Mouse (Mus musculus) limb, embryonic 11.5 days (tissue): Measurements from ENCODE around the gene Hoxb5. TPM values are rescaled to one million over a fixed set of nuclear protein-coding genes. Genes with fewer than 3 reads are reported as not detected.
A peak's percentile ranks its signal among the peaks of the same experiment; 100 is the strongest.

Source experiments
- ATAC-seq: fragments of 200-750 bp; cut with Nextera tagmentation; 2 replicates; pipeline ENCODE4 v1.8.0; 2017; ENCODE audit warnings: low read depth; ENCODE audit not compliant: insufficient number of reproducible peaks, low FRiP score, low TSS enrichment
- DNase-seq: peaks from one replicate; pipeline ENCODE4 v3.0.0-alpha.2; 2015; ENCODE audit warnings: low spot score
- H3K27ac ChIP-seq: fragments of 300-500 bp; sonication (generic); replicated peaks from 2 replicates; pipeline ENCODE4 v1.5.1; 2014; ENCODE audit warnings: low read depth, mild to moderate bottlenecking, low read length
- H3K27me3 ChIP-seq: fragments of 300-500 bp; sonication (generic); 2 replicates; pipeline ENCODE4 v1.6.1; 2014; ENCODE audit warnings: mild to moderate bottlenecking, low read length, mixed read lengths; ENCODE audit not compliant: control insufficient read depth, insufficient read depth
- H3K36me3 ChIP-seq: fragments of 300-500 bp; sonication (generic); 2 replicates; pipeline ENCODE4 v1.6.1; 2014; ENCODE audit warnings: mild to moderate bottlenecking, low read length, moderate library complexity, mixed read lengths; ENCODE audit not compliant: control insufficient read depth, insufficient read depth
- H3K4me1 ChIP-seq: fragments of 300-500 bp; sonication (generic); 2 replicates; pipeline ENCODE4 v1.6.1; 2014; ENCODE audit warnings: low read length, mixed read lengths; ENCODE audit not compliant: control insufficient read depth, insufficient read depth
- H3K4me2 ChIP-seq: fragments of 300-500 bp; sonication (generic); 2 replicates; pipeline ENCODE4 v1.6.1; 2014; ENCODE audit warnings: low read depth, mild to moderate bottlenecking, moderate library complexity; ENCODE audit not compliant: severe bottlenecking
- H3K4me3 ChIP-seq: fragments of 300-500 bp; sonication (generic); 2 replicates; pipeline ENCODE4 v1.5.1; 2014; ENCODE audit warnings: low read depth, low read length
- H3K9ac ChIP-seq: fragments of 300-500 bp; sonication (generic); 2 replicates; pipeline ENCODE4 v1.6.1; 2014; ENCODE audit warnings: mild to moderate bottlenecking, low read length
- H3K9me3 ChIP-seq: fragments of 300-500 bp; sonication (generic); 2 replicates; pipeline ENCODE4 v1.6.1; 2016; ENCODE audit warnings: low read length; ENCODE audit not compliant: control insufficient read depth
- WGBS: fragments of 180-500 bp; shearing (Covaris S2); extraction: QIAGEN DNeasy Blood & Tissue Kit; methylation state at CpG from one replicate; pipeline ENCODE4 v1.1.7; 2014; 5-methylcytosine and 5-hydroxymethylcytosine counted together
- polyA plus RNA-seq: library from polyadenylated mRNA; unstranded; fragments of >200 nt; fragmentation: Nextera tagmentation; extraction: Ambion mirVana; gene quantifications from 2 replicates; pipeline ENCODE4 v1.2.1, GENCODE M21; 2014

The Hoxb5 gene
- polyA plus RNA-seq, 1 experiment from 2014 or later: 2.1 TPM

GRCm38 (mm10) chr11:96349491-96350340 is 46.6 kb downstream of the Hoxb5 start:
- 4% methylated on average over 14 of the region's 14 CpGs for WGBS
- Histone ChIP-seq H3K4me3 (no peak overlapping the region), H3K4me1 (peaks cover 30% of the 10 kb centered on the region)

GRCm38 (mm10) chr11:96350341-96350624 is 47.1 kb downstream of the Hoxb5 start, which contains the start of gene Hoxb2:
Hoxb2 (plus strand) TSS chr11:96350525.
- DNase-seq (no peak), ATAC-seq (no peak)
- H3K27me3 ChIP-seq: peaks cover 60% of the 10 kb centered on the region
- peak within 1 kb of the TSS; percentile 79; the same call in 1 of the 2 replicates for H3K4me2 ChIP-seq
- H3K36me3 ChIP-seq: no peaks in the 10 kb centered on the region
- WGBS: 1% methylated on average over 2 of the region's 2 CpGs
- H3K4me1 ChIP-seq: peaks cover 29% of the 10 kb centered on the region
- H3K9me3 ChIP-seq: no peaks in the 10 kb centered on the region
- no peak within 1 kb of the TSS for H3K9ac ChIP-seq
- no peak within 1 kb of the TSS for H3K4me3 ChIP-seq
- H3K27ac ChIP-seq: no peak within 1 kb of the TSS

More at GRCm38 (mm10) chr11:96349491-96350340, 46.6 kb downstream of the Hoxb5 start:
- Histone ChIP-seq H3K27me3 (peaks cover 61% of the 10 kb centered on the region), H3K36me3 (no peaks in the 10 kb centered on the region), H3K4me2 (no peak overlapping the region; the same call in 1 of the 2 replicates), H3K9me3 (no peaks in the 10 kb centered on the region), H3K9ac (no peak overlapping the region), H3K27ac (no peak overlapping the region)
- DNase-seq (peak; percentile 71), ATAC-seq (no peak)

- Histone ChIP-seq H3K9ac (no peak overlapping the region), H3K4me3 (no peak overlapping the region), H3K4me2 (peak overlapping the region; percentile 79; the same call in 1 of the 2 replicates), H3K4me1 (peaks cover 25% of the 10 kb centered on the region), H3K36me3 (no peaks in the 10 kb centered on the region), H3K27me3 (peaks cover 55% of the 10 kb centered on the region), H3K27ac (no peak overlapping the region), H3K9me3 (no peaks in the 10 kb centered on the region)
- peak; percentile 31 for DNase-seq
- ATAC-seq: no peak
- 13% methylated on average over 2 of the region's 2 CpGs for WGBS
These were observed 47.7 kb downstream of the Hoxb5 start for GRCm38 (mm10) chr11:96350791-96351190.

- H3K27ac ChIP-seq: no peak overlapping the region
- peak overlapping the region; percentile 79 for H3K4me2 ChIP-seq
These were observed 48.2 kb downstream of the Hoxb5 start for GRCm38 (mm10) chr11:96351312-96351711.

GRCm38 (mm10) chr11:96351831-96352230 is 48.7 kb downstream of the Hoxb5 start:
- Histone ChIP-seq H3K4me1 (peaks cover 18% of the 10 kb centered on the region; the same call in 1 of the 2 replicates), H3K9ac (peak overlapping the region; percentile 88), H3K36me3 (no peaks in the 10 kb centered on the region), H3K9me3 (no peaks in the 10 kb centered on the region), H3K4me2 (peak overlapping the region; percentile 79), H3K27ac (peak overlapping the region; percentile 68), H3K27me3 (peaks cover 47% of the 10 kb centered on the region), H3K4me3 (peak overlapping the region; percentile 59)
- ATAC-seq (no peak), DNase-seq (peak; percentile 68)
- under 1% methylated on average over 22 of the region's 22 CpGs for WGBS

More at GRCm38 (mm10) chr11:96351312-96351711, 48.2 kb downstream of the Hoxb5 start:
- Histone ChIP-seq H3K27me3 (peaks cover 52% of the 10 kb centered on the region), H3K9me3 (no peaks in the 10 kb centered on the region), H3K4me3 (peak overlapping the region; percentile 59; the same call in 1 of the 2 replicates), H3K36me3 (no peaks in the 10 kb centered on the region), H3K9ac (no peak overlapping the region), H3K4me1 (peaks cover 21% of the 10 kb centered on the region; the same call in 1 of the 2 replicates)
- ATAC-seq (no peak), DNase-seq (peak; percentile 67)
- WGBS: under 1% methylated on average over 11 of the region's 11 CpGs

- peak; percentile 80 for DNase-seq
- Histone ChIP-seq H3K4me2 (peak overlapping the region; percentile 79), H3K36me3 (no peaks in the 10 kb centered on the region), H3K4me3 (peak overlapping the region; percentile 59), H3K9ac (peak overlapping the region; percentile 88), H3K4me1 (peaks cover 16% of the 10 kb centered on the region; the same call in 1 of the 2 replicates), H3K27ac (peak overlapping the region; percentile 48), H3K9me3 (no peaks in the 10 kb centered on the region), H3K27me3 (peaks cover 40% of the 10 kb centered on the region)
- under 1% methylated on average over 71 of the region's 75 CpGs for WGBS
- no peak for ATAC-seq
These were observed 49.8 kb downstream of the Hoxb5 start for GRCm38 (mm10) chr11:96352691-96353521.

GRCm38 (mm10) chr11:96353522-96353841 is 50.3 kb downstream of the Hoxb5 start:
- peak overlapping the region; percentile 88 for H3K9ac ChIP-seq
- peak overlapping the region; percentile 79 for H3K4me2 ChIP-seq
- peaks cover 36% of the 10 kb centered on the region for H3K27me3 ChIP-seq
- WGBS: under 1% methylated on average over 14 of the region's 14 CpGs
- H3K27ac ChIP-seq: peak overlapping the region; percentile 48; the same call in 1 of the 2 replicates
- H3K4me1 ChIP-seq: peaks cover 13% of the 10 kb centered on the region; the same call in 1 of the 2 replicates
- no peak for ATAC-seq
- no peaks in the 10 kb centered on the region for H3K36me3 ChIP-seq
- no peak for DNase-seq
- H3K9me3 ChIP-seq: no peaks in the 10 kb centered on the region
- peak overlapping the region; percentile 59 for H3K4me3 ChIP-seq

GRCm38 (mm10) chr11:96353939-96354338 is 50.8 kb downstream of the Hoxb5 start:
- peak overlapping the region; percentile 68 for H3K27ac ChIP-seq
- no peaks in the 10 kb centered on the region for H3K36me3 ChIP-seq
- no peaks in the 10 kb centered on the region for H3K9me3 ChIP-seq
- peak overlapping the region; percentile 24 for H3K4me3 ChIP-seq
- H3K4me2 ChIP-seq: peak overlapping the region; percentile 72
- H3K9ac ChIP-seq: peak overlapping the region; percentile 60
- H3K27me3 ChIP-seq: peaks cover 32% of the 10 kb centered on the region
- WGBS: 4% methylated on average over 8 of the region's 8 CpGs
- DNase-seq (peak; percentile 69), ATAC-seq (no peak)
- peaks cover 12% of the 10 kb centered on the region; the same call in 1 of the 2 replicates for H3K4me1 ChIP-seq
